Mouse (Mus musculus) cerebellum, adult 2 months (tissue): ENCODE measurements around the gene Usp44.

ENCODE experiments used
- CTCF ChIP-seq: fragments of 200-500 bp; IDR thresholded peaks from 2 replicates; pipeline ENCODE4 v1.5.1; 2011; ENCODE audit warnings: low read depth, mild to moderate bottlenecking, control low read depth, low read length, moderate library complexity, borderline replicate concordance; ENCODE audit not compliant: insufficient read depth
- POLR2A ChIP-seq: fragments of 200-500 bp; IDR thresholded peaks from 2 replicates; pipeline ENCODE4 v1.6.1; 2011; ENCODE audit warnings: low read length, control low read depth, borderline replicate concordance; ENCODE audit not compliant: insufficient read depth

DNA sequence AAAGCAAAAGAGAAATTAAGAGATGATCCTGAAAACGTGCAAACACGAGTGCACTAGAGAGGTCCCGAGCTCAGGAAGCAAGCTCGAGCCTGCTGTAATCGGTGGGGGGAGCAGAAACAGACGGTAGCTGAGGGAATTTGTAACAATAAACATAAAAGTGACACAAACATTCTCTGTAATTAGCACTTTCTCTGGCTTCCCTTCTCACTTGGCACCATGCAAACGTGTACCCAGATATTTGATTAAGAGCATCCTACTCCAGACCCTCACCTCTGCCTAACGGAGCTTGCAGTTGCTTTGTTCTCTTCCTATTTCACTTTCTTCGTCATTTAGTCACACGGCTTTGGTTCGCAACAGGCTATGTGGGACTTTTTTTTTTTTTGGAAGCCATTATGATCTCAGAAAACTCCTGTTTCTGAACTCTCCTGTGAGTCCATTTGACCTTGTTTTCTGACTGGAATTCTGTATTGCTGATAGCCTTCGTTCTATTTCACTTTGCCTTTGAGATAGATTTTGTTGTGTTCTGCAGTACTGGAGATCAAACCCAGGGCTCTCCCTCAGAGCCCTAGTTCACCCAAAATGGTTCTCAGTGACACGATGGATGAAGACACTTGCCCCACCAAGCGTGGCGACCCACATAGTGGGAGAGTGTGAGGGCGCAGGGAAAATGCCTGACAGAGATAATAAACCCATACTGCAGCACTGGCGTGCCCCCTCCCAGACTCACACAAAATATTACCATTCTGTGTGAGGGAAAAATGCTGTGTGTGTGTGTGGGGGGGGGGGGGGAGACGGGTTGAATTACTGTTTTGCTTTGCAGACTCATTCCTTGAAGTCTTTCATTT is 597 bp downstream of the Usp44 start:
- TF ChIP-seq CTCF (no peak), POLR2A (no peak)
